Mouse (Mus musculus): Measurements from ENCODE around the gene Rad9b. TPM values are rescaled to one million over a fixed set of nuclear protein-coding genes. Genes with fewer than 3 reads are reported as not detected.
A peak's percentile ranks its signal among the peaks of the same experiment; 100 is the strongest.

Gene Rad9b
- 9.5 and 11.5 TPM in 2 replicates for polyA plus RNA-seq (2016; fragmentation: Nextera tagmentation; extraction: Ambion mirVana)

DNA sequence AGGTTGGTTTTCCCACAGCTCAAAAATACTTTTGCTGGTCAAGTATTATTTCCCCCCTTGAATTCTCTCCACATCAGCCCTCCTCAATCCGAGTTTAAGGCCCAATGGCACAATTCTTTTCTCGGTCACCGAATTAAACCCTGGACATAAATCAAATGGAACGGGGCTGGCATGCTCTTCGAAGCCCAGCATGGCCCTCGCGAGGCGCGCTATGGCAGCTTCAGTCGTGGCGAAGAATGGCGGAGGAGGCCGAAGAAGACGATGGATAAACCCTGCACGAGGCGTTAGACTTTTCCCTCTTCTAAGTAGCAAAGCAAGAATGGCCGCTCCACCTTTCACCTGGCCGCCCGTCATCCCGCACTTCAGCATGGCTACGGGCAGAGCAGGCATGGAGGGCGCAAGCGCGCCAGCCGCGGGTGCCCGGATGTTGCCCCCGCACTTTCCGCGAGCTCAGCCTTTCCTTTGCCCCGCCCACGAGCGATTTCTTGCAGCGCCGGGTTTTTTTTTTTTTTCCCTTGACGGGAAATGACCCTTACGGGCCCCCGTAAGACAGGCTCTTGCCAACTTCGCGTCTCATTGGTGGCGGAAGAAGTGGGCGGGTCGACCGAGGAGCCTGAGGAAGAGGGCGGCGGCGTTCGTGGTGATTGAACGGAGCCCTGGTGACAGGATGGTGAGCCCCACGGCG, at the start of gene Rad9b, which contains the start of gene Vps29:
Gene Rad9b (minus strand): TSS at position 427 of the 685 bp plus-strand sequence.
Gene Vps29 (plus strand): TSS at position 563 of the 685 bp plus-strand sequence.
- H3K4me1 ChIP-seq = peaks cover 21% of the 10 kb centered on the region
- H3K27ac ChIP-seq (replicated peaks) = peak within 1 kb of the TSS; percentile 86
- H3K36me3 ChIP-seq = peaks cover 15% of the 10 kb centered on the region
- H3K27me3 ChIP-seq (ENCODE audit: low read depth, poor library complexity, severe bottlenecking) = no peaks in the 10 kb centered on the region
- peak within 1 kb of the TSS; percentile 97 for H3K4me3 ChIP-seq
- peak; percentile 99 for DNase-seq (ENCODE audit: low spot score)
- WGBS = 3% methylated on average over 51 of the region's 51 CpGs
- H3K9me3 ChIP-seq (replicated peaks) = no peaks in the 10 kb centered on the region

GRCm38 (mm10) chr5:122403362-122403761, 49.3 kb upstream of the Rad9b start:
- DNase-seq (ENCODE audit: low spot score) = no peak
- Histone ChIP-seq H3K27me3 (ENCODE audit: low read depth, poor library complexity, severe bottlenecking) (no peaks in the 10 kb centered on the region), H3K27ac (replicated peaks) (no peak overlapping the region), H3K4me3 (no peak overlapping the region), H3K36me3 (peaks cover 93% of the 10 kb centered on the region), H3K9me3 (replicated peaks) (peaks cover 7% of the 10 kb centered on the region; the same call in 1 of the 2 replicates), H3K4me1 (no peaks in the 10 kb centered on the region)
- WGBS = 94% methylated on average over 12 of the region's 12 CpGs

DNA sequence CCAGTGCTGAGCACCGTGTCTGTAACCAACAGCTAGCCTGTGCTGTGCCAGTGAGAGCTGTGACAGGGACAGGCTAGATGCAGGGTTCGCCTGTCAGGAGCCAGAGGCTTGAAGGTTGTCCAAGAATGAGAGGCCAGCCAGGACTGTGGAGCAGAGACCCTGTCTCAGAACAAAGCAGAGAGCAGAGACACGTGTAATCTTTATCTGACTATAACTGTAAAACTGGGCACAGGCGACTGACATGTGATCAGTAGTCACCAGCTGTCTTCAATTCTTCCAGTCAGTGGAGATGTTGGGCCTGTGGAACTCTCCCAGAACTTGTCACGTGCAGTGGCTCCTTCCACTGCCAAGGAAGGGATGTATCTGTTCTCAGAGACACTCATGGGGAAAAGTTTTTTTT, 48.7 kb upstream of the Rad9b start:
- Histone ChIP-seq H3K27ac (replicated peaks) (no peak overlapping the region), H3K36me3 (peaks cover 98% of the 10 kb centered on the region), H3K4me3 (no peak overlapping the region), H3K9me3 (replicated peaks) (peaks cover 7% of the 10 kb centered on the region; the same call in 1 of the 2 replicates), H3K27me3 (ENCODE audit: low read depth, poor library complexity, severe bottlenecking) (no peaks in the 10 kb centered on the region), H3K4me1 (no peaks in the 10 kb centered on the region)
- 89% methylated on average over 5 of the region's 5 CpGs for WGBS
- DNase-seq (ENCODE audit: low spot score) = no peak

DNA sequence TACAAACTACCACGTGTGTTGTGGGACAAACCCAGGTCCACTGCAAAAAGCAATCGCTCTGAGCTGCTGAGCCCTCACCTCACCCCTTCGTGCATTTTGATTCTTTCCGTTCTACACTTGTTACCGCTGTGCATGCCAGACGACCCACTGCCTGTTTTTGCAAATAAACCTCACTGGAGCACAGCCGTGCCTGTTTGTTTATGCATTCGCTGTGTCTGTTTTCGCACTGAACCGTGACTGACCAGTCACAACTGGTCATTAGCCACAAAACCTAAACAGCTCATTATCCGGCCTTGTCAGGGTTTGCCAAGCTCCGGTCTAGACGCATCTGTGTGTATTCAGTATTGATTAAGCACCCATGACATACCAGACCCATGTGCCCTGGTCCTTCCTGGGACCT, 48.1 kb upstream of the Rad9b start:
- WGBS = 93% methylated on average over 13 of the region's 13 CpGs
- no peak for DNase-seq (ENCODE audit: low spot score)
- Histone ChIP-seq H3K27ac (replicated peaks) (no peak overlapping the region), H3K4me3 (no peak overlapping the region), H3K36me3 (peaks cover 98% of the 10 kb centered on the region), H3K4me1 (no peaks in the 10 kb centered on the region), H3K9me3 (replicated peaks) (peaks cover 7% of the 10 kb centered on the region; the same call in 1 of the 2 replicates), H3K27me3 (ENCODE audit: low read depth, poor library complexity, severe bottlenecking) (no peaks in the 10 kb centered on the region)

- peaks cover 96% of the 10 kb centered on the region for H3K36me3 ChIP-seq
- peak; percentile 64 for DNase-seq (ENCODE audit: low spot score)
- no peaks in the 10 kb centered on the region for H3K4me1 ChIP-seq
- H3K27me3 ChIP-seq (ENCODE audit: low read depth, poor library complexity, severe bottlenecking) = no peaks in the 10 kb centered on the region
- H3K4me3 ChIP-seq = no peak overlapping the region
- H3K27ac ChIP-seq (replicated peaks) = no peak overlapping the region
- H3K9me3 ChIP-seq (replicated peaks) = no peaks in the 10 kb centered on the region
- 25% methylated on average over 8 of the region's 8 CpGs for WGBS
These were observed 47.2 kb upstream of the Rad9b start for GRCm38 (mm10) chr5:122401303-122401640.

GRCm38 (mm10) chr5:122400628-122401302, 46.7 kb upstream of the Rad9b start:
- Histone ChIP-seq H3K4me1 (no peaks in the 10 kb centered on the region), H3K4me3 (no peak overlapping the region), H3K27ac (replicated peaks) (no peak overlapping the region), H3K27me3 (ENCODE audit: low read depth, poor library complexity, severe bottlenecking) (no peaks in the 10 kb centered on the region), H3K36me3 (peaks cover 91% of the 10 kb centered on the region), H3K9me3 (replicated peaks) (no peaks in the 10 kb centered on the region)
- WGBS = 90% methylated on average over 18 of the region's 18 CpGs
- no peak for DNase-seq (ENCODE audit: low spot score)

- peaks cover 86% of the 10 kb centered on the region for H3K36me3 ChIP-seq
- DNase-seq (ENCODE audit: low spot score) = no peak
- no peaks in the 10 kb centered on the region for H3K27me3 ChIP-seq (ENCODE audit: low read depth, poor library complexity, severe bottlenecking)
- no peaks in the 10 kb centered on the region for H3K4me1 ChIP-seq
- no peak overlapping the region for H3K27ac ChIP-seq (replicated peaks)
- H3K9me3 ChIP-seq (replicated peaks) = no peaks in the 10 kb centered on the region
- 97% methylated on average over 8 of the region's 8 CpGs for WGBS
- no peak overlapping the region for H3K4me3 ChIP-seq
These were observed 45.8 kb upstream of the Rad9b start for GRCm38 (mm10) chr5:122399871-122400270.

GRCm38 (mm10) chr5:122397495-122397894, 43.5 kb upstream of the Rad9b start:
- no peak overlapping the region for H3K27ac ChIP-seq (replicated peaks)
- peaks cover 68% of the 10 kb centered on the region for H3K36me3 ChIP-seq
- WGBS = 94% methylated on average over 8 of the region's 8 CpGs
- no peak overlapping the region for H3K4me3 ChIP-seq
- no peaks in the 10 kb centered on the region for H3K27me3 ChIP-seq (ENCODE audit: low read depth, poor library complexity, severe bottlenecking)
- H3K9me3 ChIP-seq (replicated peaks) = no peaks in the 10 kb centered on the region
- peaks cover 9% of the 10 kb centered on the region for H3K4me1 ChIP-seq
- no peak for DNase-seq (ENCODE audit: low spot score)

- Histone ChIP-seq H3K27ac (replicated peaks) (no peak overlapping the region), H3K9me3 (replicated peaks) (no peaks in the 10 kb centered on the region), H3K27me3 (ENCODE audit: low read depth, poor library complexity, severe bottlenecking) (no peaks in the 10 kb centered on the region), H3K36me3 (peaks cover 61% of the 10 kb centered on the region), H3K4me3 (no peak overlapping the region), H3K4me1 (peaks cover 13% of the 10 kb centered on the region)
- no peak for DNase-seq (ENCODE audit: low spot score)
- WGBS = 89% methylated on average over 10 of the region's 10 CpGs
These were observed 42.8 kb upstream of the Rad9b start for GRCm38 (mm10) chr5:122396791-122397190.

DNA sequence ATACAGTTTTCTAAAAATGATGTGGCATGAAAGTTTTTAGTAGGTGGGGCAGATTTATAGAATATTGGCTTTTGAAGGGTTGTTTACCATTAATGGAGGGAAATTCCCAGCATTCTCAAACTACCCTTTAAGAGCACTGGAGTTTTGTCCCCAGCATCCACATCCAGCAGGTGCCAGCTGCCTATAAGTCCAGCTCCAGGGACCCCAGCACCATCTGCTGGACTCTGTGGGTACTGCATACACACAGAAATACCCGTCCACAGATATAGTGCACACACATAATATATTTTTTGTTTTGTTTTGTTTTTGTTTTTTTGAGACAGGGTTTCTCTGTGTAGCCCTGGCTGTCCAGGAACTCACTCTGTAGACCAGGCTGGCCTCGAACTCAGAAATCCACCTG, 39.9 kb upstream of the Rad9b start:
- Histone ChIP-seq H3K27ac (replicated peaks) (no peak overlapping the region), H3K27me3 (ENCODE audit: low read depth, poor library complexity, severe bottlenecking) (no peaks in the 10 kb centered on the region), H3K9me3 (replicated peaks) (no peaks in the 10 kb centered on the region), H3K4me1 (peaks cover 13% of the 10 kb centered on the region), H3K4me3 (0 out of 2 replicates have a peak overlapping the region, but pooled peaks have one; percentile 91), H3K36me3 (peaks cover 33% of the 10 kb centered on the region)
- WGBS = 52% methylated on average over 2 of the region's 2 CpGs
- DNase-seq (ENCODE audit: low spot score) = peak; percentile 67

DNA sequence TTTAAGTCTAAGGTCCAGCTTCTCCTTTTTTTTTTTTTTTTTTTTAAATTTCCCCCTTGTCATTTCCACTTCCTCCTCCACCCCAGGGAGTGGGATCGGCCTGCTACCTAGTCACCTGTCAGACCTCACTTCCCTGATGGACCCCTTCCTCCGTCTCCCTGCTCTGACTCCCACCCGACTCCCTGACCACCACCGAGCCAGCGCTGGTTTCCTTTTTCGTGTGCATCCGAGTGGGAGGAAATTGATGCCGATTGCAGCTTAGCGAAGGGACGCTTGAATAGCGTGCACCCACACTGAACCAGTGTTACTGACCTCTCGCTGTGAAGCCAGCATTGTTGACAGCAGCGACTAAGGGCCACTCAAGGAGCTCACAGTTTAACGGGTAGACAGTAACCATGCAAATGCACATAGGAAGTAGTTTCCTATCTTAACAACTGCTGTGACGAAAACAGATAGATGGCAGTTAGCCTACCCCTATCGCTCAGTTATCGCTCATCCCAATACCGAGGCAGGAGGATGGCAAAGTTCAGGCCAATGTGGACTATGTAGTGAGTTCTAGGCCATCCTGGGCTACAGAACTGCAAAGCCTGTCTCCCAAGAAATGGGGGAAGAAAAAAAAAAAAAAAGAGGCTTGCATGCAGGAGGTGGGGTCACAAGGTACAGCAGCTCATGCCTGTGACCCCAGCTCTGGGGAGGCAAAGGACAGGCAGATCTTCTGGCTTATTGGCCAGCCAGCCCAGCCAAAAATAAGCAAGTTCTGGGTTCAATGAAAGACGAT, 38.4 kb upstream of the Rad9b start:
- Histone ChIP-seq H3K36me3 (peaks cover 20% of the 10 kb centered on the region), H3K27ac (replicated peaks) (peak overlapping the region; percentile 85), H3K27me3 (ENCODE audit: low read depth, poor library complexity, severe bottlenecking) (no peaks in the 10 kb centered on the region), H3K9me3 (replicated peaks) (no peaks in the 10 kb centered on the region), H3K4me3 (peak overlapping the region; percentile 91), H3K4me1 (peaks cover 13% of the 10 kb centered on the region)
- peak; percentile 31 for DNase-seq (ENCODE audit: low spot score)
- whole genome bisulfite sequencing = 18% methylated on average over 19 of the region's 19 CpGs

DNA sequence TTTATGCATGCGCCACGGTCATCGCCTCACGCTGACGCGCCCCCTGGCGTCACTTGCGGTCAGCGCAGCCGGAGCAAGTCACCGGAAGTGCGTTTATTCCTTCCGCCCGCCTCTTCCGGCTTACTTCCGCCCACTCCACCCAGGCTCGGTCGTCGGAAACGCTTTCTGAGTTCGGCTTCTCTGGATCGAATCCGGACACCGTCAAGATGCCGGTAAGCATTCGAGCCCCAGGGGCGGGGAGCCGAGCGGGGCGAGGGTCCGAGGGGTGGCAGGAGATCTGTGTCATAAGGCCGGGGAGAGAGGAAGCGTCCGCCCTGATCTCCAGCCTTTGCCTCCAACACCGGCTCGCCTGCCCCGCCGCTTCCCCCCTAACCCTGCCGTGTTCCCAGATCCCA, 37.8 kb upstream of the Rad9b start, which contains the start of gene Arpc3:
Gene Arpc3 (plus strand): TSS at position 93 of the 395 bp plus-strand sequence.
- DNase-seq (ENCODE audit: low spot score) = peak; percentile 90
- Histone ChIP-seq H3K4me3 (peak within 1 kb of the TSS; percentile 91), H3K36me3 (peaks cover 13% of the 10 kb centered on the region), H3K27ac (replicated peaks) (peak within 1 kb of the TSS; percentile 85), H3K9me3 (replicated peaks) (no peaks in the 10 kb centered on the region), H3K27me3 (ENCODE audit: low read depth, poor library complexity, severe bottlenecking) (no peaks in the 10 kb centered on the region), H3K4me1 (peaks cover 13% of the 10 kb centered on the region)
- under 1% methylated on average over 39 of the region's 39 CpGs for WGBS

Data from midbrain, embryonic 10.5 days (tissue).